Comparison of ENCODE assay signal across 8 mouse cellular contexts in the genomic region with DNA sequence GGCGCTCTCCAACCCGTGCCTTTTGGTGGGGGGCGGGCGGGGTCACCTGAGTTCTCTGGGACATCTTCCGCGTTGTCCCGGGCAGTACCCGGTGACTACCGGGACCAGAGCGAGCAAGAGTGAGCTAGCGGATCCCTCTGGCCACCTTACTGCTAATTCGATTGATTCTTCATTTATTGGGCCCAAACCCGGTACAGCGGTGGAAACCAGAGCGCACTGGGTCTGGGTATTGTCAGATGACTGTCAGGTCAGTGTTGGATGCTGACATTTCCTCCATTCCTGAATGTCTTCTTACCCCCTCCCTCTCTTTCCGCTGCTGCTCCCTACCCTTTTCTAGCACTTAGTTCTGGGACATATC. TPM values are rescaled to one million over a fixed set of nuclear protein-coding genes. Genes with fewer than 3 reads are reported as not detected.
A peak's percentile ranks its signal among the peaks of the same experiment; 100 is the strongest.
DNase-seq lines count a peak whose midpoint lies in the region; ATAC-seq and TF ChIP-seq lines count a peak whose summit lies in the region.

No protein-coding gene starts in this region.

- H3K27ac ChIP-seq in embryonic fibroblast, embryonic 13.5 days (ENCODE audit: insufficient read depth, low read length), result no peak overlapping the region
- peak overlapping the region; percentile 90 for H3K27ac ChIP-seq in intestine, embryonic 14.5 days (ENCODE audit: low read depth)
- peak overlapping the region; percentile 98 for H3K27ac ChIP-seq in neural tube, embryonic 13.5 days (replicated peaks)

- H3K9me3 ChIP-seq in intestine, embryonic 14.5 days (ENCODE audit: control insufficient read depth, low read length), result no peaks in the 10 kb centered on the region
- no peaks in the 10 kb centered on the region for H3K9me3 ChIP-seq in neural tube, embryonic 13.5 days

- peaks cover 15% of the 10 kb centered on the region for H3K27me3 ChIP-seq in intestine, embryonic 14.5 days (replicated peaks; ENCODE audit: control insufficient read depth, insufficient read depth, low read length)
- peaks cover 17% of the 10 kb centered on the region for H3K27me3 ChIP-seq in neural tube, embryonic 13.5 days

- H3K9ac ChIP-seq in intestine, embryonic 14.5 days (ENCODE audit: low read length), result peak overlapping the region; percentile 76
- H3K9ac ChIP-seq in neural tube, embryonic 13.5 days, result peak overlapping the region; percentile 95

- 1% methylated on average over 16 of the region's 16 CpGs for WGBS in lung, adult 2 months
- WGBS in intestine, embryonic 14.5 days, result under 1% methylated on average over 16 of the region's 16 CpGs
- under 1% methylated on average over 16 of the region's 16 CpGs for WGBS in neural tube, embryonic 13.5 days

- peak overlapping the region; percentile 95 for H3K4me3 ChIP-seq in lung, adult 2 months (replicated peaks; ENCODE audit: extremely low read depth, low read depth, low read length)
- H3K4me3 ChIP-seq in embryonic fibroblast, embryonic 13.5 days (ENCODE audit: insufficient read depth, low read length), result peak overlapping the region; percentile 55
- H3K4me3 ChIP-seq in intestine, embryonic 14.5 days (ENCODE audit: low read depth, low read length), result peak overlapping the region; percentile 72
- H3K4me3 ChIP-seq in neural tube, embryonic 13.5 days, result peak overlapping the region; percentile 81

- H3K36me3 ChIP-seq in intestine, embryonic 14.5 days (ENCODE audit: control insufficient read depth, insufficient read depth, low read length), result 0 out of 2 replicates have a peak, but pooled peaks cover 7% of the 10 kb centered on the region
- H3K36me3 ChIP-seq in neural tube, embryonic 13.5 days, result peaks cover 6% of the 10 kb centered on the region; the same call in 1 of the 2 replicates

- TF ChIP-seq CTCF in lung, adult 2 months (IDR thresholded peaks at IDR 0.05; ENCODE audit: insufficient read depth, low read length), result no peak
- TF ChIP-seq CTCF in embryonic fibroblast, embryonic 13.5 days (IDR thresholded peaks at IDR 0.05; ENCODE audit: borderline replicate concordance, insufficient read depth, low read length), result no peak

- DNase-seq in lung, adult 2 months, result no peak
- DNase-seq in lung, postnatal 36 days, result no peak
- DNase-seq in intestine, embryonic 14.5 days (ENCODE audit: low spot score), result peak; percentile 76
- no peak for DNase-seq in left cerebral cortex, postnatal 36 days (ENCODE audit: low spot score in 2 of 2)
- no peak for DNase-seq in adrenal gland, adult 18-20 months (ENCODE audit: low spot score in 2 of 2)
- DNase-seq in layer of hippocampus, adult 9-10 months (ENCODE audit: low spot score), result no peak

- 0 out of 2 replicates have a peak, but pooled peaks have one; percentile 2 for ATAC-seq in intestine, embryonic 14.5 days (replicated peaks; ENCODE audit: low FRiP score, low TSS enrichment, low read depth)
- no peak for ATAC-seq in neural tube, embryonic 13.5 days (ENCODE audit: low read depth)

- peak overlapping the region; percentile 94 for H3K4me2 ChIP-seq in intestine, embryonic 14.5 days (ENCODE audit: low read length)
- H3K4me2 ChIP-seq in neural tube, embryonic 13.5 days, result peak overlapping the region; percentile 93

- TF ChIP-seq POLR2A in lung, adult 2 months (IDR thresholded peaks at IDR 0.05; ENCODE audit: borderline replicate concordance, extremely low read depth, low read depth, low read length), result no peak
- TF ChIP-seq POLR2A in embryonic fibroblast, embryonic 13.5 days (IDR thresholded peaks at IDR 0.05; ENCODE audit: low read depth, low read length), result no peak

- H3K4me1 ChIP-seq in lung, adult 2 months (ENCODE audit: control insufficient read depth, insufficient read depth, low read length), result peaks cover 6% of the 10 kb centered on the region; the same call in 1 of the 2 replicates
- H3K4me1 ChIP-seq in embryonic fibroblast, embryonic 13.5 days (ENCODE audit: control insufficient read depth, insufficient read depth, low read length), result no peaks in the 10 kb centered on the region
- peaks cover 33% of the 10 kb centered on the region; the same call in 1 of the 2 replicates for H3K4me1 ChIP-seq in intestine, embryonic 14.5 days (replicated peaks; ENCODE audit: control insufficient read depth, insufficient read depth, low read length)
- peaks cover 65% of the 10 kb centered on the region for H3K4me1 ChIP-seq in neural tube, embryonic 13.5 days (replicated peaks)

- intact Hi-C loops in left cerebral cortex, postnatal 36 days (cut with DNase I), result loop anchor here (5.0 to 10.0 kb wide), 5 partner anchors 366 to 794 kb away; no protein-coding TSS in a partner anchor

RNA-seq across cellular contexts. Expression of gene Tshz3, which starts 0.7 kb away (rescaled TPM):
- polyA plus RNA-seq in lung, adult 2 months (2012; rRNA removed), result 3.2 and 5.1 TPM in 2 replicates
- polyA plus RNA-seq in embryonic fibroblast, embryonic 13.5 days (2011; ENCODE audit: insufficient read length, low read depth, missing spikeins), result 12.8 and 14.0 TPM in 2 replicates
- polyA plus RNA-seq in intestine, embryonic 14.5 days (2014; fragmentation: Nextera tagmentation; extraction: Ambion mirVana), result 23.9 and 25.1 TPM in 2 replicates
- polyA plus RNA-seq in neural tube, embryonic 13.5 days (2015; fragmentation: Nextera tagmentation; extraction: Ambion mirVana), result 43.1 and 44.9 TPM in 2 replicates
- total RNA-seq in left cerebral cortex, postnatal 36 days (2021), result 10 to 100 TPM; 43.0 to 54.7 TPM
- total RNA-seq in adrenal gland, adult 18-20 months (2021), result 1 to 10 TPM; 3.4 to 3.8 TPM
